Mouse (Mus musculus) midbrain, embryonic 13.5 days (tissue): Measurements from ENCODE around the gene Mfsd6. TPM values are rescaled to one million over a fixed set of nuclear protein-coding genes. Genes with fewer than 3 reads are reported as not detected.

Source experiments
- ATAC-seq: fragments of 200-750 bp; cut with Nextera tagmentation; 2 replicates; pipeline ENCODE4 v1.8.0; 2017; ENCODE audit warnings: mild to moderate bottlenecking, moderate TSS enrichment, moderate library complexity
- H3K27ac ChIP-seq: fragments of 300-500 bp; sonication (generic); 2 replicates; pipeline ENCODE4 v1.5.1; 2015; ENCODE audit warnings: inconsistent platforms, mild to moderate bottlenecking, moderate library complexity
- H3K27me3 ChIP-seq: fragments of 300-500 bp; sonication (generic); 2 replicates; pipeline ENCODE4 v1.6.1; 2015; ENCODE audit warnings: mild to moderate bottlenecking, inconsistent platforms
- H3K36me3 ChIP-seq: fragments of 300-500 bp; sonication (generic); 2 replicates; pipeline ENCODE4 v1.6.1; 2015; ENCODE audit warnings: mild to moderate bottlenecking, inconsistent platforms
- H3K4me1 ChIP-seq: fragments of 300-500 bp; sonication (generic); replicated peaks from 2 replicates; pipeline ENCODE4 v1.6.1; 2015; ENCODE audit warnings: inconsistent platforms
- H3K4me2 ChIP-seq: fragments of 300-500 bp; sonication (generic); replicated peaks from 2 replicates; pipeline ENCODE4 v1.6.1; 2015; ENCODE audit warnings: moderate library complexity, mild to moderate bottlenecking, inconsistent platforms
- H3K4me3 ChIP-seq: fragments of 300-500 bp; sonication (generic); replicated peaks from 2 replicates; pipeline ENCODE4 v1.5.1; 2015; ENCODE audit warnings: mild to moderate bottlenecking, inconsistent platforms
- H3K9ac ChIP-seq: fragments of 300-500 bp; sonication (generic); replicated peaks from 2 replicates; pipeline ENCODE4 v1.6.1; 2015; ENCODE audit warnings: mild to moderate bottlenecking, inconsistent platforms
- H3K9me3 ChIP-seq: fragments of 300-500 bp; sonication (generic); 2 replicates; pipeline ENCODE4 v1.6.1; 2016; ENCODE audit warnings: mild to moderate bottlenecking, inconsistent platforms
- WGBS: fragments of 180-500 bp; shearing (Covaris S2); methylation state at CpG from one replicate; pipeline ENCODE4 v1.1.7; 2015; 5-methylcytosine and 5-hydroxymethylcytosine counted together
- polyA plus RNA-seq: library from polyadenylated mRNA; unstranded; fragments of >200 nt; fragmentation: Nextera tagmentation; extraction: Ambion mirVana; gene quantifications from 2 replicates; pipeline ENCODE4 v1.2.1, GENCODE M21; 2015

Mfsd6 gene
- polyA plus RNA-seq, 1 experiment from 2014 or later: 8.1 TPM

DNA sequence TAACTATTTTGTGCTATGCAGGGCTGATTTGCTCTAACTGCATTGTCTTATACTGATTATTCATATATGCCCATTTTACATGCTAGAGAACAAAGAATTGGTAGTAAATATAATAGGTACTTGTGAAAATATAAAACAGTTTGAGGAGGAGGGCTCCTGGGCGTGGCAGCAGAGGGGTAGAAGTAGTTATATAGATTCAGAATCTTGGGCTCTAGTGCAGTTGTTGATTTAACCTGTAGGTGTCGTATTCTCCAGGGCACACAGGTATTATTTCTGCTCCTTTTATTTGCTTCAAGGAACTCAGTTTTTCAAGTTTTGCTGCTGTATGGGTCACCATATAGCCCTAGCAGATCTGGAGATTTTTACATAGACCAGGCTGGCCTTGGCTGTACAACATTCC is 95.7 kb downstream of the Mfsd6 start:
- H3K4me3 ChIP-seq: peak overlapping the region; percentile 64
- no peaks in the 10 kb centered on the region for H3K36me3 ChIP-seq
- H3K4me1 ChIP-seq: peaks cover 12% of the 10 kb centered on the region
- no peaks in the 10 kb centered on the region for H3K27me3 ChIP-seq
- ATAC-seq: no peak; the same call in 1 of the 2 replicates
- WGBS: 84% methylated on average over 2 of the region's 2 CpGs
- H3K9ac ChIP-seq: peak overlapping the region; percentile 70; the same call in 1 of the 2 replicates
- peak overlapping the region; percentile 53 for H3K4me2 ChIP-seq
- H3K9me3 ChIP-seq: no peaks in the 10 kb centered on the region
- H3K27ac ChIP-seq: no peak overlapping the region

DNA sequence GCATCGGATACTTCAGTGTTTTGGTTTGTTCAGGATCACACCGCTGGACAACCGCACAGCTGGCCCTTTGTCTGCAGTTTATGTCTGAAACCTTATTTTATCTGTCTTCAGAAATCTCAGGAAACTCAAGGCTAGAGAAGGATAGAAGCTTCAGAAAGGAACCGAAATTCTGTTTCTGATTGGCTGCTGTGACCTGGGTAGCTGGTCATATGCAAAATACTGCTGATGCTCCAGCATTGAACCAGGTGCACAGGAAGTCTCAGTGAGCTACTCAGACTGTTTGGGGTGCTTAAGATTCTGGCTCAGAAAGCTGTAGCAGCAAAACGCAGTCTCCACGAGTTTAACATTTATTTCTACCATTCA is 96.3 kb downstream of the Mfsd6 start:
- ATAC-seq: peak; percentile 81
- WGBS: under 1% methylated on average over 6 of the region's 6 CpGs
- no peaks in the 10 kb centered on the region for H3K27me3 ChIP-seq
- peak overlapping the region; percentile 64 for H3K4me3 ChIP-seq
- peak overlapping the region; percentile 70 for H3K9ac ChIP-seq
- H3K4me1 ChIP-seq: peaks cover 12% of the 10 kb centered on the region
- peak overlapping the region; percentile 80 for H3K27ac ChIP-seq
- H3K36me3 ChIP-seq: no peaks in the 10 kb centered on the region
- peak overlapping the region; percentile 53 for H3K4me2 ChIP-seq
- H3K9me3 ChIP-seq: no peaks in the 10 kb centered on the region

DNA sequence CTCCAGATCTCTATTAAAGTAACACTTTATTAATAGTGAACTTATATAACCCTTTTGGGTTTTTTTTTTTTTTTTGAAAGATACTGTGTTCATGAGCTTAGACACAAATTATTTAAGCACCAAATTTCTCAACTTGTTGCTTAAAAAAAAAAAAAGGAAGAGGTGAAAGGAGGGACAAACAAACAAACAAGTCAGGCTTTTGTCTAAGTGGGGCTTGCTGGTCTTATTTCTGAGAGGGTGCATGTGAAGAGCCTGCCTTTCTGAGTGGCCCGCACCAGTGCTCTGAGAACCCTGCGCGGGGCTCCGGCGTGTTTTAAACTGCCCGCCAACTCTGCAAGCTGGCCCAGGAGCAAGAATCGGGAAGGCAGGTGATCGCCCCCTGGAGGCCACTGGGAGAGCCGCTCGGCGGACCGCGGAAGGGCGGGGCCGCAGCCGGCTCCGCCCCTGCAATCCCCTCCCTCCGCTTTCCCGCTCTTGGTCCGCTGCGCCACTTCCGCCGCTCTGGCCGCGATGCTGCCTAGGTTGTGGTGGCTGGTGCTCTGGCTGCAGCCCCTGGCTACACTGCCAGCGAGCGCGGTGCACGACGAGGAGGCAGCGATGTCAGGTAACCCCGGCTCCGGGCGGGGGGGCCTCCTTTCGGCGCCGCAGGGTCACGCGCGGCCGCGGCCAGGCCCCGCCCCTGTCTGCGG is 96.9 kb downstream of the Mfsd6 start, which contains the start of gene Nemp2:
Gene Nemp2 (plus strand): TSS at position 456 of the 689 bp plus-strand sequence.
- H3K36me3 ChIP-seq: no peaks in the 10 kb centered on the region
- WGBS: under 1% methylated on average over 42 of the region's 44 CpGs
- no peaks in the 10 kb centered on the region for H3K9me3 ChIP-seq
- H3K27ac ChIP-seq: peak within 1 kb of the TSS; percentile 80
- no peaks in the 10 kb centered on the region for H3K27me3 ChIP-seq
- peak within 1 kb of the TSS; percentile 70 for H3K9ac ChIP-seq
- H3K4me1 ChIP-seq: peaks cover 12% of the 10 kb centered on the region
- peak; percentile 98 for ATAC-seq
- peak within 1 kb of the TSS; percentile 64 for H3K4me3 ChIP-seq
- H3K4me2 ChIP-seq: peak within 1 kb of the TSS; percentile 53

DNA sequence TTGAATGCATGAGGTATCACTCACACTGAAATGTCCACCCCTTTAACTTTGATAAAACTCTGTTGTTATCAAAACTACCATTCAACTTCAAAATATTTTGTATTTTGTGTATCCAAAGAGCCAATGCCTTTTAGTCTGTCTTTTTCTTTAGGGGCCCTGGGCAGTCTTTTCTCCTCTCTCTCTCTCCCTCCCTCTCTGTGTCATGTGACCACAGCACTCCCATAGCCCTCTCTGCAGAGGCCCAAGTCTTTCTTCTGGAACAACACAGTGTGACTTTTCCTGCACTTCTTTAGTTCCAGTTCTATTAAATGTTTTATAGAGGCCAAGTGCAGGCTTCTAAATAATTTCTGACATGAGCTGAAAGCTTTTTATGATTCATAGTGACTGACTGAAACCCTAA is 106.8 kb downstream of the Mfsd6 start:
- H3K27ac ChIP-seq: no peak overlapping the region
- H3K4me2 ChIP-seq: no peak overlapping the region
- H3K9ac ChIP-seq: no peak overlapping the region
- no peaks in the 10 kb centered on the region for H3K27me3 ChIP-seq
- H3K36me3 ChIP-seq: no peaks in the 10 kb centered on the region
- no peak overlapping the region for H3K4me3 ChIP-seq
- no peaks in the 10 kb centered on the region for H3K9me3 ChIP-seq
- no peak for ATAC-seq
- H3K4me1 ChIP-seq: no peaks in the 10 kb centered on the region

DNA sequence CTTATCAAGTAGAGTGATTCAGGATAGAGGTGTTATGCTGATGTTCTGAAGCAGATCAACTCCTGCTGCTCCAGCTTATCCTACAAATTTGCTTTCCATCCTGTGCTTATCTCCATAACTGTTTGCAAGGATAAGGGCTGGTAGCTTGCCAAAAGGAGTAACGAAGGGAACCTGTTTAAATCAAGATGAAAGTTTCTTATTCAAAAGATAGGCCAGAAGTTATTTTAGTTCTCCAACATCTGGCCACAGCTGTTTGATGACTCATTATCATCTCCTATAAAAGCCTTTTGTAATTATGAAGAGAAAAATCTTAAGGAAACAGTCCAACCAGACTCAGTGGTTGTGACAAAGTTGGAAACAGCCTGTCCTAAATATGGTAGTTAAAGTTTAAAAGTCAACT is 109.0 kb downstream of the Mfsd6 start:
- no peak overlapping the region for H3K4me2 ChIP-seq
- no peaks in the 10 kb centered on the region for H3K36me3 ChIP-seq
- WGBS: 98% methylated on average over 1 of the region's 1 CpGs

DNA sequence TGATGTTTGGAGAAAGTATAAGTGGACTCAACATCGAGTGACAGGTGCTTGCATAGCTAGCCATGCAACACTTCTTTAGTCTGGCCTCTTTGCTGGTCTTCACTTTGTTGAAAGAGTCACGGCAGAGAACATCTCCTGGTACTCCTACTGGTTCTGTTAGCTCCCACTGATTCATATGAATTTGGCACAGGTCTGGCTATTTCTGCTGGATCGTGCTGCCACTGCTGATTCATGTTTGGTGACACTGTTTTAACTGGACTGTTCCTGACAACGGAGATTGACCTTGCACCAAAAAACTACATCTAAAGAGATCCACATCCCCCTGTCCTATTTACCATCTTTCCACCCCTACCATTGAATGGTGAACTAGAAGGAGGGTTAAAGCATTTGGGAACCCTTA is 118.8 kb downstream of the Mfsd6 start:
- Histone ChIP-seq H3K27me3 (no peaks in the 10 kb centered on the region), H3K4me3 (no peak overlapping the region), H3K36me3 (no peaks in the 10 kb centered on the region), H3K9ac (no peak overlapping the region), H3K9me3 (no peaks in the 10 kb centered on the region), H3K27ac (no peak overlapping the region), H3K4me1 (no peaks in the 10 kb centered on the region), H3K4me2 (no peak overlapping the region)
- WGBS: 96% methylated on average over 4 of the region's 4 CpGs
- ATAC-seq: no peak

More for the DNA sequence above, 109.0 kb downstream of the Mfsd6 start:
- Histone ChIP-seq H3K4me1 (no peaks in the 10 kb centered on the region), H3K9ac (no peak overlapping the region), H3K27ac (no peak overlapping the region), H3K9me3 (no peaks in the 10 kb centered on the region), H3K27me3 (no peaks in the 10 kb centered on the region), H3K4me3 (no peak overlapping the region)
- ATAC-seq: no peak

DNA sequence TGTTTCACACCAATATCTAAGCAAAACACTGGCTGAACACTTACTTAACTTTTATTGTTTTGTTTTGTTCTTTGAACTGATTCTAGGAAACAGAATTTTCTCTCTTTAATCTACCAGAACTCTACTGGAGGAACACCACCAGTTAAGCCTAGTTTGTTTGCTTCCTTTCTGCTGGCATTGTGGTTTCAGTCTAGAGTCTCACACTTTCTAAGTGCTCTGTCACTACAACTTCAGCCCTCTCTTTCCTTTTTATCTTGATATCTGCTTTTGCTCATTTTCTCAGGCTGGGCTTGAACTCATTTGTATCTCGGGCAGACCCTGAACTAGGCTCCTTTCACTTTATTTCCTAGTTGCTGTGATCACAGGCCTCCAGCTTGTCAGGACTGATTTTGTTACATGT is 119.6 kb downstream of the Mfsd6 start:
- 90% methylated on average over 1 of the region's 1 CpGs for WGBS
- Histone ChIP-seq H3K36me3 (no peaks in the 10 kb centered on the region), H3K4me3 (no peak overlapping the region), H3K27ac (no peak overlapping the region), H3K9ac (no peak overlapping the region), H3K9me3 (no peaks in the 10 kb centered on the region), H3K4me1 (no peaks in the 10 kb centered on the region), H3K27me3 (no peaks in the 10 kb centered on the region), H3K4me2 (no peak overlapping the region)
- ATAC-seq: no peak

Other genes with a start within 250 kb of the Mfsd6 start
- 3.9 and 4.5 TPM in 2 replicates for gene Nab1, start 226.8 kb downstream of the Mfsd6 start, polyA plus RNA-seq
- 7.7 and 8.0 TPM in 2 replicates for gene Nemp2, start 96.8 kb downstream of the Mfsd6 start, polyA plus RNA-seq
- 23.2 and 23.3 TPM in 2 replicates for gene Inpp1, start 90.2 kb upstream of the Mfsd6 start, polyA plus RNA-seq
- gene Hibch, start 117.5 kb upstream of the Mfsd6 start, polyA plus RNA-seq: 33.8 and 37.6 TPM in 2 replicates